Mouse (Mus musculus): Measurements from ENCODE around the gene Aldh1l2.
A peak's percentile ranks its signal among the peaks of the same experiment; 100 is the strongest.
"Not testable (repeated sequence)": the region's sequence is repeated elsewhere in the genome, so short reads cannot be mapped to it uniquely, and the experiment has no call there.

The Aldh1l2 gene

GRCm38 (mm10) chr10:83533910-83534283 lies at the start of gene Aldh1l2:
TSS of gene Aldh1l2 (minus strand) at chr10:83534140.
- DNase-seq, result peak; percentile 41 to 56

DNA sequence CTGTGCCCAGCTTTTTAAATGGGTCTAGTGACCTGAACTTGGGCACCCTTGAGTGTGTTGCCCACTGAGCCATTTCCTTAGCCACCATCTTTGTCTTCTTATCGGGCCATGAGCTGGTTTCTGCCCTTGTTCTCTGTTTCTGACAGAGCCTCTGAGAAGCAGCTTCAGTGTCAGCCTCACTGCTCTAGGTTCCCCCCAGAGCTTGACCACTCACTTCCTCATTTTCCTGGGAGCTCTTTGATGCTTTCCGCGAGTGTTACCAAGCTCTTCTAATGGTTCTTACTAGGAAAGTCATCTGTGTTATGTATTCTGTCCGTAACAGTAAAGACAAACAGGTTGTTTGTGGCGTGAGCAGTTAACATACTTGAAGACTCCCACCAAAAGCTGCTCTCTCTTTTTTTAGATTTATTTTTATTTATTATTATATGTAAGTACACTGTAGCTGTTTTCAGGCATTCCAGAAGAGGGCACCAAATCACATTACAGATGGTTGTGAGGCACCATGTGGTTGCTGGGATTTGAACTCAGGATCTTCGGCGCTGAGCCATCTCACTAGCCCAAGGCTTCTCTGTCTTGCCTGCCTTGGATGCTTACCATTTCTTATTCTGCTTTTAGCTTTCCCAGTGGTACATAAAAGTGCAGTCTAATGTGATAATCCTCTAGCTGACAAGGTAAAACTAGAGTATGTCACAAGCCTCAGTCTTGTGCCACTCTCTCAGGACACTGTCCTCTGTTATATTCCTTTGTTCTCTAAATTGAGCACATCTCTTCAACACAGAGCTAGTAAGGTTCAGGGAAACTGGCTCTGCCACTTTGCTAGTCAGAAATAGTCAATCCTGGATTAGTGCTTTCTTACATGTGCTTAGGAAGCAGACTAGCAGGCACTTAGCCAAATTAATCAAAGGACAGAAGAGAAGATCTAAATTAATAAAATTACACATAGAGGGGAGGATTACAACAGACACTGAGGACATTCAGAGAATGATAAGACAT lies 31.8 kb upstream of the Aldh1l2 start:
- DNase-seq, result no peak

DNA sequence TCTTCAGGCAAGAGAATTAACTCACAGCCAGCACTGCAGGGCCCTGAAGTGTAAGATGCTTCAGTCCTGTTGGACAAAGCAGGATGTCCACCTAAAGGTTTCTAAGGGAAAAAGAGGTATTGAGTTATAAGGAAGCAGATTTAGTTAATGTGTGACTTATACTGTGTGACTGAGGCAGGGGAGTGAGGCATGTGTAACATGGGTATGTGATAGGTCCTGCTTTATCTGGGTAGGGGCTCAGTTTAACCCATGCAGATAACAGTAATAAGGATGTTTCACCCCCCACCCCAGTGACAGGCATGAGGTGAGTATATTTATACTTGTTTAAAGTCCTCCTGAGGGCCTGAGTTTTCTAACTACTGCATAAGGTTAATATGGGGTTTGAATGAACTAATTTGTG lies 29.1 kb upstream of the Aldh1l2 start:
- no peak for DNase-seq

- DNase-seq, result no peak
Measured at GRCm38 (mm10) chr10:83545341-83545740, 11.4 kb upstream of the Aldh1l2 start.

DNA sequence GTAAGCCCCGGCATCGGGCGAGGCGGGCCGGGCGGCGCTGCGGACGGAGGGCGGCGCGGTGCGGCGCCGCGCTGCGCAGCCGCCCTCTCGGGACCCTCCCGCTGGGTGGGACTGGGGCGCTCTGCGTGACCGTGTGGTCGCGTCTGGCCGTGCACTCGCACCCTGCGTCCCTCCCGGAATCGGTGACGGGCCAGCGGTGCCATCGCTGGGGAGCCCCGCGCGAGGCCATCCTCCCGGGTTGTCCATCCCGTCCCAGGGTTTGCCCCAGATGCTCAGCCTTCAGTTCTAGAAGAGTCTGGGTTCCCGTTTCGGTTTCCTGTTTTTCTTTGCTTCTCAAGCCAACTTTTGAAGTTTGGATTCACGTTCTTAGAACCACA lies 10.2 kb upstream of the Aldh1l2 start:
- no peak for DNase-seq

DNA sequence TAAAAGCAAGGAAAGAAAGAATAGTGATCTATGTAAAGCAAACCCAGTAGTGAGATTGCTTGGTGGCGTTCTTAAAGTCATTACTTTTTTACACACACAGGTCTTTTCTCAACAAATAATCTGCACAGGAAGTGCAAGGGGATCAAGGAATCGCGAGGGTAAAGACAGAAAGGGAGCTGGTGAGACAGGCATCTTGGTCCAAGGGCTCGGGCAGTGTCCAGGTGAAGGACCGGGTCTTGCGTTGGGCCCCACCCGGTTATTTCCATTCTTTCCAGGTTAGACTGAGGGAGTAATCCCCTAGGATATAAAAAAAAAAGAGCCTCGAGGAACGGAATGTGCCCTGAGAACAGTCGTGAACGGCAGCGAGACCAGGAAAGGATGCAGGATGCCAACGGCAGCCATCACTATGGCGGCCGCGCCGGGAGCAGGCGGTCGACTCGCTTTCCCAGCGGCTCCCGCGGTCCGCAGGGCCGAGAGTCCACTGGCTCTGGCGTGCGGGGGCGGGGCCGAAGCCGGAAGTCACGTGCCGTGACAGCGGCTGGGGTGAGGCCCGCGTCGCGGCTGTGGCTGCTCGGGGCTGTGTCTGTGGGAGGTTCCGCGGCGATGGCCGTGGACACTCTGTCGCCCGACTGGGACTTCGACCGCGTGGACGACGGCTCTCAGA lies 9.6 kb upstream of the Aldh1l2 start, which contains the start of gene Washc4:
Gene Washc4 (plus strand): TSS at position 314 of the 664 bp plus-strand sequence.
- DNase-seq, result peak; percentile 91 to 93

DNA sequence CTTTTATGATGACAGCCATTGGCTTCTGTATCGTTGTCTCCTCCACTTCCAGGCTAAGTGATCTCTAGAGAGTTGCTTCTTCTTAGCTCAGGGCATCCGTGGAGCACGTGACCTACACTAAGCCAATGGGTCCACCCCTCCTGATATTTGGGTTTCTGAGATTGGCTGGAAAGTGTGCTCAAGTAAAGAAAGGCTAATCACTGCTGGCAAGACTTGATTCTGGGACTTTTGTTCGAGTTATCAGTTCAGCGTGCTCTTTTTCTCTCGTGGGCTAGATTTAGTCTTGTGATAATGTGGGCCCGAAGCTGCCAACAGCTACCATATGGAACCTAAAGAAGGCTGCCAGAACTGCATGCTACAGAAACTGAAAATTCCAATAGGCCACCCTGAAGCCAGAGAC lies 8.3 kb upstream of the Aldh1l2 start:
- DNase-seq, result no peak

DNA sequence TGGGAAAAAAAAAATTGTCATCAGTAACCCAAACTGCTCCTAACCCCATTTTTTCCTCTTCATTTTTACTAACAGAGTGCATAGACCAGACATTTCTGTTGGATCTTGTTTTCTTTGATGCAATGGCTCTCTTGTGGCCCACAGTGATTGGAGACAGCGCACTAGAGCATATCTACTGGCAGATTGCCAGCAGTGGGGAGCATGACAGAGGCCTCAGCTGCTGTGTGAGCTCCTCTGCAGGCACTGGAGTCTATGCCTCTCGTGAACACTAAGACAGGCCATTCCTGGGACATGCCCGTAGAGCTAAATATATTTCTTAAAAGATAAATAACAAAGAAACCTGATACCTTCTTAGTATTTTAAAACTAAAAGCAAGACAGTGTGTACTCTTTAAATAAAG lies 6.2 kb upstream of the Aldh1l2 start:
- DNase-seq, result no peak

- DNase-seq, result no peak
Measured at GRCm38 (mm10) chr10:83539311-83539980, 5.5 kb upstream of the Aldh1l2 start.

DNA sequence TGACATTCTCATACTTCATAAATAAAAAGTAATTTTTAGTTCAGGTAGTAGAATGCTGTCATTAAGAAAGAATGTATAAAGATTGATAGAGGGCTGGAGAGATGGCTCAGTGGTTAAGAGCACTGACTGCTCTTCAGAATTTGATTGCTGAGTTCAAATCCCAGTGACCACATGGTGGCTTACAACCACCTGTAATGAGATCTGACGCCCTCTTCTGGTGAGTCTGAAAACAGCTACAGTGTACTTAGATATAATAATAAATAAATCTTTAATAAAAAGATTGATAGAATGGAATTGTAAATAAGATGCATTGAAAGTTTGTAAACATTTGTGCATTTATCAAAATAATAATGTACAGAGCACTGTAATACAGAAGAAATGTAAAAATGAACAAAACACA lies 2.5 kb upstream of the Aldh1l2 start:
- DNase-seq, result no peak

GRCm38 (mm10) chr10:83533258-83533909 lies 556 bp downstream of the Aldh1l2 start:
- DNase-seq, result no peak

GRCm38 (mm10) chr10:83530384-83530967 lies 3.5 kb downstream of the Aldh1l2 start:
- DNase-seq, result no peak

DNA sequence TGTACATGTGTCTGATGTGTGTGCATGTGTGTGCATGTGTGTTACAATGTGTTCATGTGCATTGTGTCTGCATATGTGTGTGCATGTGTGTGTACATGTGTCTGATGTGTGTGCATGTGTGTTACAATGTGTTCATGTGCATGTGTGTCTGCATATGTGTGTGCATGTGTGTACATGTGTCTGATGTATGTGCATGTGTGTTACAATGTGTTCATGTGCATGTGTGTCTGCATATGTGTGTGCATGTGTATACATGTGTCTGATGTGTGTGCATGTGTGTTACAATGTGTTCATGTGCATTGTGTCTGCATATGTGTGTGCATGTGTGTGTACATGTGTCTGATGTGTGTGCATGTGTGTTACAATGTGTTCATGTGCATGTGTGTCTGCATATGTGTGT lies 9.7 kb downstream of the Aldh1l2 start:
- DNase-seq, result not testable (repeated sequence)

DNA sequence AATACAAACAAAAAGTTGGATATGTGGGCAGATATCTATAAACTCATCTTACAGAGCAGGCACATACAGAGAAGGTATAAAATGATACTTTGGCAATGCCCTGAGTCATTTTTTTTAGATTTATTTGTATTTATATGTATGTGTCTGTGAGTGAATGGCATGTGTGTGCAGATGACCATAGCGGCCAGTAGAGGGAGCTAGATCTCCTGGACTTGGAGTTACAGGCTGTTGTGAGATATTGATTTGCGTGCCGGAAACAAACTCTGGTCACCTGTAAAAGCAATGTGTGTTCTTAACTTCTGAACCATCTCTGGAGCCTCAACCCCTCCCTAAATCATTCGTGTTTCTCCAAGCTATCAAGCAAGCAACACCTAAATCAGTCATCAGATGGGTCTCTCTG lies 12.9 kb downstream of the Aldh1l2 start:
- DNase-seq, result no peak

- no peak for DNase-seq
Measured at GRCm38 (mm10) chr10:83513736-83514135, 20.2 kb downstream of the Aldh1l2 start.

GRCm38 (mm10) chr10:83511304-83511703 lies 22.6 kb downstream of the Aldh1l2 start:
- no peak for DNase-seq

DNA sequence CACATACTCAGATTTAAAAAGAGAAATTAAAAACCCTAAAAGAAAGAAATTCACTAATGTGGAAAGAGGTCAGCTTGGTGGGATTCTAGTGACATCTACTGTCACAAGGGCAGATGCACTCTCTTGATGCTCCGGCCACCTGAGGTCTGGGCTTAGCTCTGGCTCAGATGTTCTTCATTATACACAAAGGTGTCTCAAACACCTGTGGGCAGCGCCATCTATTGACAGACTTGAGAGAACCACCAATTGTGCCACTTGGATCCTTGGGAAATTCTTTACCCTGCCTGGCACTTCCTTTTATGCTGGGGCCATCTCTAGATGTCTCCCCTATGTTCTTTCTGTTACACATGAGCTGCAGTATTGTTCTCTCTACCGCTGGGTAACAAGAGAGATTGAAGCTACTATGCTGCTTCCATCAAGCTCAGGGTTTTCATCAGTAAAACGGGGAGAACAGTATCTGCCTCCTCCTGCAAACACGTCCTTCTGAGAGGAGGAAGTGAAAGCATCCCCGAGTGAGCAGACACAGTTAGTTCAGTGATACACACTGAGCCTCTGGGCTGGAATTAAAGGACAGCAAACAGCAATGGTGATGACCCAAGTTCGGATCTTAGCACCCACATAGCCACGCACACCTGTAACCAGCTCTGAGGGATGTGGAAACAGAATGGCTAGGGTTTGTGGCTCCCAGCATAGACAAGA lies 24.8 kb downstream of the Aldh1l2 start:
- peak; percentile 11 to 48 for DNase-seq

DNA sequence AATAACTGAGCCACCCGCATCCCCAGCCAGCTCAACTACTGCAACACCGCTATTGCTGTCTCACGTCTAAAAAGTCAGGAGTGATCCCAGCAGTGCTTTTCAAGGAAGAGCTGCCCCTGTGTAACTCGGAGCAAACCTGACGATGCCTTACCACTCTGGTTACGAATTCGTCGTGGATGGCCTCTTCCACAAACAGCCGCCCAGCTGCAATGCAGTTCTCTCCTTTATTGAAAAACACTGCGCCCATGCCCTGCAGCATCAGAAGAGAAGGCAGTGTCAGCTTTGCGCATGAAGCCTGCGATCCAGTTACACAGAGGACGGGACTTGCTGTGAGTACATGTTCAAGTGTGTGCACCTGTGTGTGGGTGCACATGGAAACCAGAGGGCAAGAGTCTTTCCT lies 36.6 kb downstream of the Aldh1l2 start:
- no peak for DNase-seq

DNA sequence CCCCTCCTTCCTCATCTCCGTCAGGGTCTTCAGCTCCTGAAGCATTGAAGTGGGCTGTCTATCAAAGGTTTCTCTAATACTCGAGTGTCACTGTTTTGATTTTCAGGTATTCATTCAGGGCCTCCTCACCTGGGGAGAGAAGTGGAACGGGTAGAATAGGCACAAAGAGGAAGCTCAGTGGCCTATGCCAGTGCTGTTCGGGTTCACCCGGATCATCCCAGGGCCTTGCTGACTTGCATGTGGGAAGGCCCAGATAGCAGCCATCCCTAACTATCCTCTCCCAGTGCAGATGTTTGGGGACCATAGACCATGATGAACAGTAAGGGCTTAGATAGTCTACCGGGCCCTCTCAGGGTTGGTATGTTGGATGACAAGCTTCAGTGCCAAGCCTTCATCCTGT lies 43.4 kb downstream of the Aldh1l2 start:
- DNase-seq, result no peak

GRCm38 (mm10) chr10:83477286-83477685 lies 56.7 kb downstream of the Aldh1l2 start:
- DNase-seq, result no peak

GRCm38 (mm10) chr10:83475226-83475625 lies 58.7 kb downstream of the Aldh1l2 start:
- no peak for DNase-seq

- no peak for DNase-seq
Measured at GRCm38 (mm10) chr10:83457531-83457930, 76.4 kb downstream of the Aldh1l2 start.
